Mouse (Mus musculus): ENCODE measurements around the gene Rtkn2. TPM values are rescaled to one million over a fixed set of nuclear protein-coding genes. Genes with fewer than 3 reads are reported as not detected.
"Not testable (repeated sequence)": the region's sequence is repeated elsewhere in the genome, so short reads cannot be mapped to it uniquely, and the experiment has no call there.

The Rtkn2 gene
- polyA plus RNA-seq, 1 experiment from 2014 or later = 22.4 TPM

GRCm38 (mm10) chr10:68091840-68092239 is 112.5 kb downstream of the Rtkn2 start:
- WGBS = 89% methylated on average over 4 of the region's 4 CpGs
- DNase-seq (ENCODE audit: extremely low spot score, low spot score) = no peak
- Histone ChIP-seq H3K36me3 (replicated peaks) (peaks cover 22% of the 10 kb centered on the region), H3K27ac (no peak overlapping the region), H3K4me1 (peaks cover 3% of the 10 kb centered on the region; the same call in 1 of the 2 replicates), H3K4me3 (no peak overlapping the region), H3K9me3 (no peaks in the 10 kb centered on the region), H3K27me3 (ENCODE audit: poor library complexity, severe bottlenecking) (no peaks in the 10 kb centered on the region)

GRCm38 (mm10) chr10:68093496-68093895 is 114.1 kb downstream of the Rtkn2 start:
- Histone ChIP-seq H3K9me3 (no peaks in the 10 kb centered on the region), H3K4me1 (peaks cover 3% of the 10 kb centered on the region; the same call in 1 of the 2 replicates), H3K27ac (no peak overlapping the region), H3K27me3 (ENCODE audit: poor library complexity, severe bottlenecking) (no peaks in the 10 kb centered on the region), H3K4me3 (no peak overlapping the region), H3K36me3 (replicated peaks) (peaks cover 38% of the 10 kb centered on the region)
- no peak for DNase-seq (ENCODE audit: extremely low spot score, low spot score)
- 73% methylated on average over 3 of the region's 3 CpGs for WGBS

GRCm38 (mm10) chr10:68095136-68095535 is 115.8 kb downstream of the Rtkn2 start:
- WGBS = 83% methylated on average over 2 of the region's 2 CpGs
- Histone ChIP-seq H3K4me3 (no peak overlapping the region), H3K9me3 (no peaks in the 10 kb centered on the region), H3K4me1 (peaks cover 3% of the 10 kb centered on the region; the same call in 1 of the 2 replicates), H3K27me3 (ENCODE audit: poor library complexity, severe bottlenecking) (no peaks in the 10 kb centered on the region), H3K27ac (no peak overlapping the region), H3K36me3 (replicated peaks) (peaks cover 41% of the 10 kb centered on the region)
- DNase-seq (ENCODE audit: extremely low spot score, low spot score) = no peak

- 95% methylated on average over 12 of the region's 12 CpGs for WGBS
- peaks cover 47% of the 10 kb centered on the region for H3K36me3 ChIP-seq (replicated peaks)
These were observed 117.0 kb downstream of the Rtkn2 start for GRCm38 (mm10) chr10:68096395-68096794.

GRCm38 (mm10) chr10:68097821-68098675 is 118.7 kb downstream of the Rtkn2 start:
- WGBS = 92% methylated on average over 19 of the region's 19 CpGs
- H3K27ac ChIP-seq = no peak overlapping the region
- H3K4me3 ChIP-seq = no peak overlapping the region
- H3K9me3 ChIP-seq = no peaks in the 10 kb centered on the region
- no peak for DNase-seq (ENCODE audit: extremely low spot score, low spot score)
- no peaks in the 10 kb centered on the region for H3K27me3 ChIP-seq (ENCODE audit: poor library complexity, severe bottlenecking)
- peaks cover 47% of the 10 kb centered on the region for H3K36me3 ChIP-seq (replicated peaks)
- H3K4me1 ChIP-seq = peaks cover 3% of the 10 kb centered on the region; the same call in 1 of the 2 replicates

More at GRCm38 (mm10) chr10:68096395-68096794, 117.0 kb downstream of the Rtkn2 start:
- H3K9me3 ChIP-seq = no peaks in the 10 kb centered on the region
- H3K27me3 ChIP-seq (ENCODE audit: poor library complexity, severe bottlenecking) = no peaks in the 10 kb centered on the region
- peaks cover 3% of the 10 kb centered on the region; the same call in 1 of the 2 replicates for H3K4me1 ChIP-seq
- H3K27ac ChIP-seq = no peak overlapping the region
- H3K4me3 ChIP-seq = no peak overlapping the region
- DNase-seq (ENCODE audit: extremely low spot score, low spot score) = no peak

- H3K27me3 ChIP-seq (ENCODE audit: poor library complexity, severe bottlenecking); H3K4me3 ChIP-seq; H3K9me3 ChIP-seq; H3K27ac ChIP-seq; DNase-seq (ENCODE audit: extremely low spot score, low spot score): not testable (repeated sequence)
- peaks cover 43% of the 10 kb centered on the region for H3K36me3 ChIP-seq (replicated peaks)
- WGBS = 93% methylated on average over 7 of the region's 7 CpGs
- peaks cover 17% of the 10 kb centered on the region for H3K4me1 ChIP-seq
These were observed 120.4 kb downstream of the Rtkn2 start for GRCm38 (mm10) chr10:68099801-68100200.

GRCm38 (mm10) chr10:68100506-68100905 is 121.1 kb downstream of the Rtkn2 start:
- Histone ChIP-seq H3K27me3 (ENCODE audit: poor library complexity, severe bottlenecking) (no peaks in the 10 kb centered on the region), H3K4me1 (peaks cover 24% of the 10 kb centered on the region), H3K4me3 (no peak overlapping the region), H3K27ac (no peak overlapping the region), H3K9me3 (no peaks in the 10 kb centered on the region), H3K36me3 (replicated peaks) (peaks cover 36% of the 10 kb centered on the region)
- WGBS = 94% methylated on average over 8 of the region's 8 CpGs
- no peak for DNase-seq (ENCODE audit: extremely low spot score, low spot score)

GRCm38 (mm10) chr10:68101251-68101650 is 121.9 kb downstream of the Rtkn2 start:
- Histone ChIP-seq H3K4me1 (peaks cover 31% of the 10 kb centered on the region), H3K27me3 (ENCODE audit: poor library complexity, severe bottlenecking) (no peaks in the 10 kb centered on the region), H3K9me3 (no peaks in the 10 kb centered on the region), H3K4me3 (no peak overlapping the region), H3K27ac (no peak overlapping the region), H3K36me3 (replicated peaks) (peaks cover 31% of the 10 kb centered on the region)
- no peak for DNase-seq (ENCODE audit: extremely low spot score, low spot score)
- WGBS = 90% methylated on average over 4 of the region's 4 CpGs

GRCm38 (mm10) chr10:68102566-68102965 is 123.2 kb downstream of the Rtkn2 start:
- Histone ChIP-seq H3K36me3 (replicated peaks) (peaks cover 18% of the 10 kb centered on the region), H3K27ac (no peak overlapping the region), H3K4me3 (no peak overlapping the region), H3K4me1 (peaks cover 45% of the 10 kb centered on the region), H3K27me3 (ENCODE audit: poor library complexity, severe bottlenecking) (no peaks in the 10 kb centered on the region), H3K9me3 (no peaks in the 10 kb centered on the region)
- 96% methylated on average over 6 of the region's 6 CpGs for WGBS
- DNase-seq (ENCODE audit: extremely low spot score, low spot score) = no peak

- Histone ChIP-seq H3K27ac (no peak overlapping the region), H3K36me3 (replicated peaks) (peaks cover 11% of the 10 kb centered on the region), H3K4me1 (peaks cover 45% of the 10 kb centered on the region), H3K27me3 (ENCODE audit: poor library complexity, severe bottlenecking) (no peaks in the 10 kb centered on the region), H3K9me3 (no peaks in the 10 kb centered on the region), H3K4me3 (no peak overlapping the region)
- no peak for DNase-seq (ENCODE audit: extremely low spot score, low spot score)
- 85% methylated on average over 6 of the region's 6 CpGs for WGBS
These were observed 123.9 kb downstream of the Rtkn2 start for GRCm38 (mm10) chr10:68103078-68103855.

GRCm38 (mm10) chr10:68103988-68104387 is 124.6 kb downstream of the Rtkn2 start:
- Histone ChIP-seq H3K36me3 (replicated peaks) (peaks cover 9% of the 10 kb centered on the region), H3K27ac (no peak overlapping the region), H3K27me3 (ENCODE audit: poor library complexity, severe bottlenecking) (no peaks in the 10 kb centered on the region), H3K9me3 (no peaks in the 10 kb centered on the region), H3K4me3 (no peak overlapping the region), H3K4me1 (peaks cover 45% of the 10 kb centered on the region)
- no peak for DNase-seq (ENCODE audit: extremely low spot score, low spot score)
- 84% methylated on average over 5 of the region's 5 CpGs for WGBS

GRCm38 (mm10) chr10:68104481-68104880 is 125.1 kb downstream of the Rtkn2 start:
- Histone ChIP-seq H3K9me3 (no peaks in the 10 kb centered on the region), H3K4me1 (peaks cover 45% of the 10 kb centered on the region), H3K27me3 (ENCODE audit: poor library complexity, severe bottlenecking) (no peaks in the 10 kb centered on the region), H3K4me3 (no peak overlapping the region), H3K27ac (peak overlapping the region; percentile 69), H3K36me3 (replicated peaks) (peaks cover 10% of the 10 kb centered on the region)
- no peak for DNase-seq (ENCODE audit: extremely low spot score, low spot score)
- WGBS = 15% methylated on average over 2 of the region's 2 CpGs

Data from forebrain, embryonic 10.5 days (tissue).